Mouse (Mus musculus): Measurements from ENCODE around the gene Glis3. TPM values are rescaled to one million over a fixed set of nuclear protein-coding genes. Genes with fewer than 3 reads are reported as not detected.

Glis3 gene
- polyA plus RNA-seq, 1 experiment from 2014 or later, result 2.9 TPM

- peak overlapping the region; percentile 44; the same call in 1 of the 2 replicates for H3K27ac ChIP-seq
- peak; percentile 43; the same call in 1 of the 2 replicates for ATAC-seq (ENCODE audit: insufficient read depth, low FRiP score, low read depth)
- no peak overlapping the region for H3K9ac ChIP-seq
- no peaks in the 10 kb centered on the region for H3K27me3 ChIP-seq (replicated peaks)
- no peaks in the 10 kb centered on the region for H3K9me3 ChIP-seq
- peaks cover 4% of the 10 kb centered on the region; the same call in 1 of the 2 replicates for H3K4me1 ChIP-seq
- 0 out of 2 replicates have a peak overlapping the region, but pooled peaks have one; percentile 6 for H3K4me2 ChIP-seq
- H3K4me3 ChIP-seq (replicated peaks), result no peak overlapping the region
- WGBS, result 38% methylated on average over 14 of the region's 14 CpGs
- no peaks in the 10 kb centered on the region for H3K36me3 ChIP-seq
Observed at GRCm38 (mm10) chr19:28579724-28580375, 100.0 kb downstream of the Glis3 start.

GRCm38 (mm10) chr19:28577023-28577422, 102.9 kb downstream of the Glis3 start:
- H3K9me3 ChIP-seq, result no peaks in the 10 kb centered on the region
- H3K36me3 ChIP-seq, result no peaks in the 10 kb centered on the region
- no peak overlapping the region for H3K9ac ChIP-seq
- peaks cover 4% of the 10 kb centered on the region; the same call in 1 of the 2 replicates for H3K4me1 ChIP-seq
- 87% methylated on average over 12 of the region's 12 CpGs for WGBS
- no peak for ATAC-seq (ENCODE audit: insufficient read depth, low FRiP score, low read depth)
- no peak overlapping the region for H3K4me3 ChIP-seq (replicated peaks)
- H3K27ac ChIP-seq, result no peak overlapping the region
- H3K4me2 ChIP-seq, result no peak overlapping the region
- no peaks in the 10 kb centered on the region for H3K27me3 ChIP-seq (replicated peaks)

- peaks cover 4% of the 10 kb centered on the region; the same call in 1 of the 2 replicates for H3K4me1 ChIP-seq
- no peaks in the 10 kb centered on the region for H3K27me3 ChIP-seq (replicated peaks)
- H3K36me3 ChIP-seq, result no peaks in the 10 kb centered on the region
- no peak overlapping the region for H3K4me3 ChIP-seq (replicated peaks)
- no peak overlapping the region for H3K9ac ChIP-seq
- WGBS, result 66% methylated on average over 6 of the region's 6 CpGs
- ATAC-seq (ENCODE audit: insufficient read depth, low FRiP score, low read depth), result no peak
- no peak overlapping the region for H3K27ac ChIP-seq
- no peak overlapping the region for H3K4me2 ChIP-seq
- H3K9me3 ChIP-seq, result no peaks in the 10 kb centered on the region
Observed at GRCm38 (mm10) chr19:28576619-28577018, 103.3 kb downstream of the Glis3 start.

DNA sequence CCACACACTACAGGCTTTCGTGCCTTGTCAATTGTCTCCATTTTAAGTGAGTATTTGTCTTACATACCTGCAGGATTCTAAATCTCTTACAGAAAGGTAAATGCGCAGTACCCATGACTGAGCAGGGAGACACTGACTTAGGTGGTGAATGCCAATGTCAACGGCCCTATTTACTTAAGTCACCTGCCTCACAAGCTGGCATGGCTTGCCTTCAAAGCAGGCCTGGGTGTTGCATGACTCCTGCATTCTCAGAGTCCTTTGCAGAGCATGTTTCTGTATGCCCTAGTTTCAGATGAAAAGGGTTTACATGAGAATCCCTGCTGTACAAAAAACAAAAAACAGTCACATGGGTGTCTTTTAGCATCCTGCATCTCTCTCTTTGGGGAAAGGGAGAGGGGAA, 106.2 kb downstream of the Glis3 start:
- H3K27ac ChIP-seq, result no peak overlapping the region
- H3K9me3 ChIP-seq, result no peaks in the 10 kb centered on the region
- H3K36me3 ChIP-seq, result no peaks in the 10 kb centered on the region
- H3K27me3 ChIP-seq (replicated peaks), result no peaks in the 10 kb centered on the region
- WGBS, result 76% methylated on average over 3 of the region's 3 CpGs
- no peak overlapping the region for H3K9ac ChIP-seq
- no peak overlapping the region for H3K4me3 ChIP-seq (replicated peaks)
- H3K4me2 ChIP-seq, result no peak overlapping the region
- no peak for ATAC-seq (ENCODE audit: insufficient read depth, low FRiP score, low read depth)
- H3K4me1 ChIP-seq, result no peaks in the 10 kb centered on the region

GRCm38 (mm10) chr19:28569856-28570255, 110.0 kb downstream of the Glis3 start:
- no peak for ATAC-seq (ENCODE audit: insufficient read depth, low FRiP score, low read depth)
- Histone ChIP-seq H3K27ac (no peak overlapping the region), H3K27me3 (replicated peaks) (no peaks in the 10 kb centered on the region), H3K9me3 (no peaks in the 10 kb centered on the region), H3K36me3 (no peaks in the 10 kb centered on the region), H3K4me2 (no peak overlapping the region), H3K4me3 (replicated peaks) (no peak overlapping the region), H3K4me1 (no peaks in the 10 kb centered on the region), H3K9ac (no peak overlapping the region)
- 64% methylated on average over 3 of the region's 3 CpGs for WGBS

- H3K4me2 ChIP-seq, result no peak overlapping the region
- no peaks in the 10 kb centered on the region for H3K4me1 ChIP-seq
- no peak overlapping the region for H3K27ac ChIP-seq
- H3K9me3 ChIP-seq, result no peaks in the 10 kb centered on the region
- ATAC-seq (ENCODE audit: insufficient read depth, low FRiP score, low read depth), result no peak
- no peak overlapping the region for H3K4me3 ChIP-seq (replicated peaks)
- H3K36me3 ChIP-seq, result no peaks in the 10 kb centered on the region
- no peak overlapping the region for H3K9ac ChIP-seq
- H3K27me3 ChIP-seq (replicated peaks), result no peaks in the 10 kb centered on the region
- WGBS, result 59% methylated on average over 1 of the region's 1 CpGs
Observed at GRCm38 (mm10) chr19:28567100-28567499, 112.8 kb downstream of the Glis3 start.

DNA sequence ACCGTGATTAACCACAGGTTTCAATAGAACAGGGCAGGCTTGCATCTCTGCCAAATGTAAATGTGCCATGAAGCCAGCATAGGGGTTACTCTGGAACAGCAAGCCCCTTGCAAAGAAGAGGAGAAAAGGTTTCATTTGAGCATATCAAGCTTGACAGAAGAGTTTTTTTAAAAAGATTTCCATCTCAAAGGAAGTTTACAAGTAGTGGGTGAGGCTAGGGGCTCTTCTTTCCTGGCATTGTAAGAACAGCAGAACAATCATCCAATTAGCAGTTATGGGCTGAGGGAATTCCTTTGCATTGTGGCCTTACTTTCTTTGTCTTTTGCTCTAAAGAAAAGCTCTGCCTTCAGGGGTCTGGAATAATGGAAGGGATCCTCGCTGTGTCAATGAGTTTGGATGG, 113.3 kb downstream of the Glis3 start:
- H3K9ac ChIP-seq, result no peak overlapping the region
- no peak for ATAC-seq (ENCODE audit: insufficient read depth, low FRiP score, low read depth)
- H3K4me3 ChIP-seq (replicated peaks), result no peak overlapping the region
- no peak overlapping the region for H3K4me2 ChIP-seq
- no peaks in the 10 kb centered on the region for H3K4me1 ChIP-seq
- no peak overlapping the region for H3K27ac ChIP-seq
- H3K27me3 ChIP-seq (replicated peaks), result no peaks in the 10 kb centered on the region
- H3K9me3 ChIP-seq, result no peaks in the 10 kb centered on the region
- 28% methylated on average over 2 of the region's 2 CpGs for WGBS
- no peaks in the 10 kb centered on the region for H3K36me3 ChIP-seq

DNA sequence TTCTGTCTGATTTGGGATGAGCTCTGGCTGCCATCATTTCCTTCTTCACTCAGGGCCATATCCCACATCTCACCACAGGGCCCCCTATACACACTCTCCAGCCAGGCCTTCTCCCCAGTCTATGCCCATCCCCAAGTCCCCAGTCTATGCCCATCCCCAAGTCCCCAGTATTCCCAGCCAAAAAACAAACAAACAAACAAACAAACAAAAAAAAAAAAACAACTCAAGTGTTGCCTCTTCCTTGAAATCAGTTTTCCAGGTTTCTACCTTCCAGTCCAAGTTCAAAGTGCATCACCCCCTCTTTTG, 118.2 kb downstream of the Glis3 start:
- H3K4me2 ChIP-seq, result no peak overlapping the region
- H3K4me1 ChIP-seq, result peaks cover 3% of the 10 kb centered on the region; the same call in 1 of the 2 replicates
- H3K4me3 ChIP-seq (replicated peaks), result no peak overlapping the region
- no peak overlapping the region for H3K27ac ChIP-seq
- no peak for ATAC-seq (ENCODE audit: insufficient read depth, low FRiP score, low read depth)
- no peaks in the 10 kb centered on the region for H3K9me3 ChIP-seq
- no peaks in the 10 kb centered on the region for H3K27me3 ChIP-seq (replicated peaks)
- H3K9ac ChIP-seq, result no peak overlapping the region
- H3K36me3 ChIP-seq, result no peaks in the 10 kb centered on the region

- WGBS, result 47% methylated on average over 8 of the region's 8 CpGs
- ATAC-seq (ENCODE audit: insufficient read depth, low FRiP score, low read depth), result no peak; the same call in 1 of the 2 replicates
- no peak overlapping the region for H3K27ac ChIP-seq
Observed at GRCm38 (mm10) chr19:28560801-28561696, 118.8 kb downstream of the Glis3 start.

GRCm38 (mm10) chr19:28559836-28560235, 120.0 kb downstream of the Glis3 start:
- Histone ChIP-seq H3K9ac (no peak overlapping the region), H3K4me1 (peaks cover 3% of the 10 kb centered on the region; the same call in 1 of the 2 replicates), H3K9me3 (no peaks in the 10 kb centered on the region), H3K36me3 (no peaks in the 10 kb centered on the region), H3K4me2 (no peak overlapping the region), H3K4me3 (replicated peaks) (no peak overlapping the region), H3K27me3 (replicated peaks) (no peaks in the 10 kb centered on the region), H3K27ac (no peak overlapping the region)
- no peak for ATAC-seq (ENCODE audit: insufficient read depth, low FRiP score, low read depth)
- WGBS, result 33% methylated on average over 7 of the region's 7 CpGs

More at GRCm38 (mm10) chr19:28560801-28561696, 118.8 kb downstream of the Glis3 start:
- H3K9me3 ChIP-seq, result no peaks in the 10 kb centered on the region
- peaks cover 3% of the 10 kb centered on the region; the same call in 1 of the 2 replicates for H3K4me1 ChIP-seq
- H3K4me3 ChIP-seq (replicated peaks), result no peak overlapping the region
- no peaks in the 10 kb centered on the region for H3K27me3 ChIP-seq (replicated peaks)
- H3K36me3 ChIP-seq, result no peaks in the 10 kb centered on the region
- no peak overlapping the region for H3K4me2 ChIP-seq
- H3K9ac ChIP-seq, result no peak overlapping the region

DNA sequence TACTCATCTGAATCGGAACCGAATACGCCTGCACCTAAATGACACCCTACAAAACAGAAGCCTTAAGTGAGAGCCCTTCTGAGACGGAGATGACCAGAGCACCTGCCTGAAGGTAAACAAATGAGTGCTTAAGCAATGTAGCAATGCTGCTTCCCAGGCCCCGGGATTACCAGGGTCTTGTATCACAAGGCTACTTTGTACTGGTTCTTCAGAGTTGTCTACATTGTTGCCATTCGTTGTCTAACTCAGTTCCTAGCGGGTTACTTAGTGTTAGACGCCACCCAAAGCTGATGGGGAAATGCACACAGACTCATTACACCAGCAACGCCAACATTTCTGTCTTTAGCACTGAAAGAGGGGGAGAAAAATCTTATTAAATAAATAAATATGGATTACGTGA, 120.5 kb downstream of the Glis3 start:
- Histone ChIP-seq H3K9ac (no peak overlapping the region), H3K4me3 (replicated peaks) (no peak overlapping the region), H3K9me3 (no peaks in the 10 kb centered on the region), H3K4me1 (peaks cover 3% of the 10 kb centered on the region; the same call in 1 of the 2 replicates), H3K4me2 (no peak overlapping the region), H3K36me3 (no peaks in the 10 kb centered on the region), H3K27ac (no peak overlapping the region), H3K27me3 (replicated peaks) (no peaks in the 10 kb centered on the region)
- 61% methylated on average over 10 of the region's 10 CpGs for WGBS
- no peak for ATAC-seq (ENCODE audit: insufficient read depth, low FRiP score, low read depth)

GRCm38 (mm10) chr19:28558661-28559060, 121.2 kb downstream of the Glis3 start:
- WGBS, result 72% methylated on average over 8 of the region's 8 CpGs
- H3K27me3 ChIP-seq (replicated peaks), result no peaks in the 10 kb centered on the region
- H3K36me3 ChIP-seq, result no peaks in the 10 kb centered on the region
- H3K9ac ChIP-seq, result no peak overlapping the region
- H3K27ac ChIP-seq, result no peak overlapping the region
- no peak for ATAC-seq (ENCODE audit: insufficient read depth, low FRiP score, low read depth)
- peaks cover 3% of the 10 kb centered on the region; the same call in 1 of the 2 replicates for H3K4me1 ChIP-seq
- H3K4me3 ChIP-seq (replicated peaks), result no peak overlapping the region
- no peaks in the 10 kb centered on the region for H3K9me3 ChIP-seq
- no peak overlapping the region for H3K4me2 ChIP-seq

Measured in stomach, embryonic 15.5 days (tissue).